Mouse (Mus musculus) megakaryocyte, embryonic 14.5 days (primary cell): ENCODE measurements around the gene Ndufv1. TPM values are rescaled to one million over a fixed set of nuclear protein-coding genes. Genes with fewer than 3 reads are reported as not detected.
"Not testable (repeated sequence)": the region's sequence is repeated elsewhere in the genome, so short reads cannot be mapped to it uniquely, and the experiment has no call there.

Experiments used
- H3K27me3 ChIP-seq: replicated peaks from 2 replicates; pipeline ENCODE3; 2012; ENCODE audit warnings: inconsistent platforms
- H3K36me3 ChIP-seq: replicated peaks from 2 replicates; pipeline ENCODE3; 2012; ENCODE audit warnings: low read length, inconsistent platforms, mixed read lengths
- H3K4me1 ChIP-seq: 2 replicates; pipeline ENCODE4 v1.6.1; 2012; ENCODE audit warnings: inconsistent platforms
- H3K4me3 ChIP-seq: replicated peaks from 2 replicates; pipeline ENCODE3; 2012; ENCODE audit warnings: moderate library complexity, mild to moderate bottlenecking, inconsistent platforms
- H3K9me3 ChIP-seq: 2 replicates; pipeline ENCODE4 v1.6.1; 2012; ENCODE audit warnings: inconsistent platforms
- FLI1 ChIP-seq: IDR thresholded peaks from 2 replicates; pipeline ENCODE4 v1.6.1; 2012; ENCODE audit warnings: low read length, inconsistent platforms, mixed read lengths
- GATA1 ChIP-seq: IDR thresholded peaks from 3 replicates; pipeline ENCODE4 v1.6.1; 2012; ENCODE audit warnings: mixed read lengths, low read length, inconsistent platforms, borderline replicate concordance
- polyA plus RNA-seq: library from polyadenylated mRNA; stranded (reverse); fragments of >175 nt; gene quantifications from 2 replicates; pipeline ENCODE4 v1.2.3, GENCODE M21; 2012; ENCODE audit warnings: low replicate concordance; ENCODE audit not compliant: insufficient read depth

Gene Ndufv1
- polyA plus RNA-seq, 1 experiment = 122 TPM

DNA sequence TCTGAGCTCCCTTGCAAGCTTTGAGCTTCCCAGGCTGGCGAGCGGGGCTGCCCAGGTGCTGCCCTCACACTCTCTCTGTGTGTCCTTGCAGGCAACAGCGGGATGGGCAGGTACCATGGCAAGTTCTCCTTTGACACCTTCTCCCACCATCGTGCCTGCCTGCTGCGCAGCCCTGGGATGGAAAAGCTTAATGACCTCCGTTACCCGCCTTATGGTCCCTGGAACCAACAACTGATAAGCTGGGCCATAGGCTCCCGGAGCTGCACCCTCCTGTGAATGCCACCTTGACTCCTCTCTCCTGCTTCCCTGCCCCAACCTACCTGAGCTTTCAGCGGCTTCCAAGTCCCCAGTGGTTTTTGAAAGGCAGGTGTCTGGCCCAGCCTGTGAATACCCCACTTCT lies 31.7 kb downstream of the Ndufv1 start:
- Histone ChIP-seq H3K9me3 (no peaks in the 10 kb centered on the region), H3K27me3 (peaks cover 42% of the 10 kb centered on the region), H3K36me3 (no peaks in the 10 kb centered on the region), H3K4me1 (peaks cover 45% of the 10 kb centered on the region), H3K4me3 (no peak overlapping the region)
- TF ChIP-seq GATA1 = no peak
- TF ChIP-seq FLI1 = no peak

DNA sequence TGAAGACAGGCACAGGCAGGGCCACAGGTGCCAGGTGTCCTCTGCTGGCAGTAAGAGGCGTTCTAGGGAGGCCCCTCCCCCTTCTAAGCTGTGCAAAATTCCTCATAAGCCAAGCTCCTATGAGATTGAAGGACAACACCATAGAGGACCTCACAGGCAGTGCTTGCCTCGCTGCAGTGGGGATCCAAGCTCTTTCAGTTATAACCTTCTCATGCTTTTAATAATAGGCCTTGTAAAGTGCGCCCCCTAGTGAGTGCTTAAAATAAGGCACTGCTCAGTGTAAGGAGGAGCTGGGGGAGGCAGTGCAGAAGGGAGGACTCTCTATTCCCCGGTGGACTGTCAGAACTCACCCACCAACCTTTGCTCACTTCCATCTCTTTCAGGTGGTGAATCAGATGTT lies 32.3 kb downstream of the Ndufv1 start:
- H3K4me3 ChIP-seq = peak overlapping the region; percentile 11
- no peaks in the 10 kb centered on the region for H3K9me3 ChIP-seq
- H3K27me3 ChIP-seq = peaks cover 46% of the 10 kb centered on the region
- TF ChIP-seq GATA1 (no peak), FLI1 (no peak)
- H3K4me1 ChIP-seq = peaks cover 39% of the 10 kb centered on the region
- H3K36me3 ChIP-seq = no peaks in the 10 kb centered on the region

GRCm38 (mm10) chr19:3975866-3976265 lies 36.7 kb downstream of the Ndufv1 start:
- Histone ChIP-seq H3K4me3 (no peak overlapping the region), H3K9me3 (no peaks in the 10 kb centered on the region), H3K36me3 (no peaks in the 10 kb centered on the region), H3K4me1 (peaks cover 24% of the 10 kb centered on the region), H3K27me3 (peaks cover 55% of the 10 kb centered on the region)
- TF ChIP-seq GATA1 (no peak), FLI1 (no peak)

- not testable (repeated sequence) for H3K36me3 ChIP-seq
Measured at GRCm38 (mm10) chr19:3974608-3975007, 38.0 kb downstream of the Ndufv1 start.

GRCm38 (mm10) chr19:3972229-3972628 lies 40.4 kb downstream of the Ndufv1 start, which contains the start of gene Aldh3b2:
Gene Aldh3b2 (plus strand): TSS chr19:3972328.
- Histone ChIP-seq H3K4me1 (peaks cover 22% of the 10 kb centered on the region), H3K36me3 (no peaks in the 10 kb centered on the region), H3K27me3 (peaks cover 63% of the 10 kb centered on the region), H3K9me3 (no peaks in the 10 kb centered on the region), H3K4me3 (no peak within 1 kb of the TSS)
- TF ChIP-seq FLI1 (no peak), GATA1 (no peak)

More at GRCm38 (mm10) chr19:3974608-3975007, 38.0 kb downstream of the Ndufv1 start:
- Histone ChIP-seq H3K27me3 (peaks cover 57% of the 10 kb centered on the region), H3K4me1 (peaks cover 14% of the 10 kb centered on the region)
- H3K9me3 ChIP-seq, H3K4me3 ChIP-seq: not testable (repeated sequence)

- TF ChIP-seq FLI1 (no peak), GATA1 (no peak)
- no peaks in the 10 kb centered on the region for H3K36me3 ChIP-seq
- H3K9me3 ChIP-seq = no peaks in the 10 kb centered on the region
- H3K4me1 ChIP-seq = peaks cover 33% of the 10 kb centered on the region
- H3K4me3 ChIP-seq = no peak overlapping the region
- H3K27me3 ChIP-seq = peaks cover 41% of the 10 kb centered on the region
Measured at GRCm38 (mm10) chr19:3967258-3967657, 45.3 kb downstream of the Ndufv1 start.

DNA sequence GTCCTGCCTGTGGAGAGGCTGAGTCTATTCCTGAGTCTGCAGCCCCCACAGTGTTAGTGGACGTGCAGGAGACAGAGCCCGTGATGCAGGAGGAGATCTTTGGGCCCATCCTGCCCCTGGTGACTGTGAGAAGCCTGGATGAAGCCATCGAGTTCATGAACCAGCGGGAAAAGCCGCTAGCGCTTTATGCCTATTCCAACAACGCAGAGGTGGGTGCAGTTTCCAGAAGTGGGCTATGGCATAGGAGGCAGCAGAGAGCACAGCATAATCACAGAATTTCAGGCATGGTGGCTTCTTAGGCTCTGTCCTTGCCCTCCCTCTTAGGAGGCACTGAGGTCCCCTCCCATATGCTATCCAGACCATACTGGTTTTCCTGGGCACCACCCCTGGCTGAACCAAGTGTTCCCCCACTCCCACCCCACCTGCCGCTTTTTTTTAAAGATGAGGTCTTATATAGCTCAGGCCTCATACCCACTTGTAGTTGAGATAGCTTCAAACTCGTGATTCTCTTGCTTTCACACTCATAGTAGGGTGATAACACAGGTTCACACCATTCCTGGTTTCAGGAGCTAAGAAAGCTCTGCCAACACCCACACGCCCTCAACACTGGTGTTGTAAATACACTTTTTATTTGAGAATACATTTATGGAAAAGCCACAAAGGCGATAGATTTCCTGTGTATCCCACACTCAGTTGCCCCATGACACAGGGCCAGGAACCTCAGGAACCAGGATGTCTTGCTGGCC lies 46.1 kb downstream of the Ndufv1 start:
- Histone ChIP-seq H3K36me3 (no peaks in the 10 kb centered on the region), H3K27me3 (peaks cover 38% of the 10 kb centered on the region), H3K4me1 (peaks cover 26% of the 10 kb centered on the region), H3K9me3 (no peaks in the 10 kb centered on the region), H3K4me3 (no peak overlapping the region)
- no peak for TF ChIP-seq GATA1
- TF ChIP-seq FLI1 = no peak

DNA sequence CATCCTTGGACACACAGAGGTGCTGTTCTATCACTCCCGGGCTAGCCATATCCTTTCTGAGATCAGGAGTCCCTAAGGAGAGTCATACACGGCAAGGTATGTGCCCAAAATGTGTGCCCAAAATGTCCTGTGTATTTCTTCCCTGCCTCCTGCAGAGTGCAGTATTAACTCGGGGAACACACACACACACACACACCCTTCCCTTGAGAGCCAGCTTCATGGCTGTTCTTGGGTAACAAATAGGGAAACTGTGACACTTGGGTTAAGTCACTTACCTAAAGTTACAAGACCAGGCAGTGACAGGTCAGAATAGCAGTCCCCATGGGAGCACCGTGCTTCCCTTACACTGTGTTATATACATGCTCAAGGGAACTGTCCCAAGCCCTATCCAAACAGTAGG lies 48.6 kb downstream of the Ndufv1 start:
- no peak for TF ChIP-seq GATA1
- TF ChIP-seq FLI1 = no peak
- Histone ChIP-seq H3K4me1 (peaks cover 16% of the 10 kb centered on the region), H3K4me3 (no peak overlapping the region), H3K27me3 (peaks cover 26% of the 10 kb centered on the region), H3K9me3 (0 out of 2 replicates have a peak, but pooled peaks cover 4% of the 10 kb centered on the region), H3K36me3 (no peaks in the 10 kb centered on the region)

DNA sequence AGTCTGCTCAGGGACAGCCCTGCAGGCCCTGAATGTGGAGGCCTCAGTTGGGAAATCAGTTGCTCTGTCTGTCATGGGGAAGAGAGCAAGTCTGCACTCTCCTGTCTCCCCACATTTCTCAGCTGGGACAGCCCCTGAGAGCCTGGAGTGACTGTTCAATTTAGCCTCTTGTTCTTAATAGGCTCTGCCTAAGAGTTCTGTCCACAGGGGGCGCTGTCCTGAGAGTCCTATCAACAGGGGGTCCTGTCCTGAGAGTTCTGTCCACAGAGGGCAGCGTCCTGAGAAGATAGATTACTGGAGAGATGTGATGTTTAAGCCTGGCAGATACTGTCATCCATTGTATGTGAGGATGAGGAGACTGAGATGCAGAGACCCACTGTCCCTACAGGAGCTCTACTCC lies 50.1 kb downstream of the Ndufv1 start:
- Histone ChIP-seq H3K36me3 (no peaks in the 10 kb centered on the region), H3K4me3 (no peak overlapping the region), H3K4me1 (peaks cover 18% of the 10 kb centered on the region), H3K27me3 (peaks cover 32% of the 10 kb centered on the region), H3K9me3 (0 out of 2 replicates have a peak, but pooled peaks cover 4% of the 10 kb centered on the region)
- TF ChIP-seq FLI1 (no peak), GATA1 (no peak)

DNA sequence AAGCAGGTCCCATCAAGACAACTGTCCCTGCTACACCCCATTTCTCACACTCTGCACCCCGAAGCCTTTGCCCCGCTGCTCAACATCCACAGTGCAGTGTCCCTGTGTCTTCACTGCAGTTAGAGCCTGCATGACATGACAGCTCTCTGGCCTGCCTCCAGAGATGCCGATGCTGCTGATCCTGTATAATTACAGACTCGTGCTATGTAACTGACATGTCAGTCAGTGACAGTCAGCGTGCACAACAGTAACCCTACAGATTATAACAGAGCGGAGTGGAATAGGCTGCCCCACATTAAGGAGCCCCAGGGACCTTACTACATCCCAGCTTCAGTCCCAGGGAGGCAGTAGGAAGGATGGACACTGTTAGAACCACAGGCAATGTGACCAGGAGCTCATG lies 50.8 kb downstream of the Ndufv1 start:
- not testable (repeated sequence) for H3K4me3 ChIP-seq, H3K9me3 ChIP-seq, H3K36me3 ChIP-seq
- Histone ChIP-seq H3K27me3 (peaks cover 33% of the 10 kb centered on the region), H3K4me1 (peaks cover 12% of the 10 kb centered on the region)

DNA sequence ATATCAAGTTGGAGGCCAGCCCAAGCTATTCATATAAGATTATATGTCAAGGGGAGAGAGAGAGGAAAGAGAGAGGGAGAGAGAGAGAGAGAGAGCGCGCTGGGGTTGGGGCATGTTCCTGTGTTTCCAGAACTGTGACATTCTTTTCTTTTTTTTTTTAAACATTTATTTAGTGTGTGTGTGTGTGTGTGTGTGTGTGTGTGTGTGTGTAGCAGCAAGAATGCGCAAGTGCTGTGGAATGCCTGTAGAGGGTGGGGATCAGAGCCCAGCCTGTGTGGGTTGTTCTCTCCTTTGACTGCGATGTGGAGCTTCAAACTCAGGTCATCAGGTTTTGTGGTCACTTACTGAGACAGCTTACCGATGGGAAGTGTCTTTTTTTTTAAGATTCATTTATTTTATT lies 52.4 kb downstream of the Ndufv1 start:
- Histone ChIP-seq H3K36me3 (no peaks in the 10 kb centered on the region), H3K27me3 (peaks cover 45% of the 10 kb centered on the region), H3K4me3 (no peak overlapping the region), H3K9me3 (0 out of 2 replicates have a peak, but pooled peaks cover 4% of the 10 kb centered on the region), H3K4me1 (peaks cover 11% of the 10 kb centered on the region; the same call in 1 of the 2 replicates)
- TF ChIP-seq FLI1 (no peak), GATA1 (no peak)
